Mouse (Mus musculus): ENCODE data around the gene Chrdl1. TPM values are rescaled to one million over a fixed set of nuclear protein-coding genes. Genes with fewer than 3 reads are reported as not detected.

Gene Chrdl1
- polyA plus RNA-seq (2017; shearing (Covaris generic)): not detected

DNA sequence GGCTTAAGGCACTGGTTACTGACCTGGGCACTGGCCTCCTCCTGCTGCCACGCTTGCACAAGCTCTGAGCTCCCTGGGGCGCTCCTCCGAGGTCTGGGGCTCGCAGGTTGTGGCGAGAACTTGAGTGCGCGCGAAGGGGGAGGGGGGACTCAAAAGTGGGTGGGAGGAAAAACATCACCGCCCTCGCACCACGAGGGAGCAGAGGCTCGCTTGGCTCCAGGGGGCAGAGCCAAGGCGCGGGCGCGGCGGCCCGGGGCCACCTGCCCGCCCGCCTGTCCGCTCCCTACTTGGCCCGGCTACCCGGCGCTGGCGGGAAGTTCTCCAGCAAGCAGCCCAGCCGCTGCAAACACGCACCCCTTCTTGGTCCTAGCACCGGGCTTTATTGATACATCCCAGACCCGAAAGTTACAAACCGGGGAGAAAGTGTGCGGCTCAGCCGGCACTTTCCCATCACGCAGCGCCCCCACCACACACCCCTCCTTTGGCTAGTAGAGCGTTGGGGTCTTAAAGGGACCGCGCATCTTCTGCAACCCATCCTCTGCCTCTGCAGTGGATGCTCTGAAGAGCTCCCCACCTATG lies at the start of gene Chrdl1:
Gene Chrdl1, minus strand, starts transcription at position 472 of the 579 bp plus-strand sequence.

Other genes starting within 250 kb of the Chrdl1 start
- gene Pak3, start 124.3 kb upstream of the Chrdl1 start, polyA plus RNA-seq (2017; shearing (Covaris generic)): not detected

Data from activated CD4-positive, CD25-positive, alpha-beta regulatory T cell, adult 9 weeks (primary cell).